Mouse (Mus musculus) embryo, embryonic 11.5 days (tissue): ENCODE data around the gene Lipi.

Experiments
- DNase-seq: peaks from one replicate; pipeline ENCODE4 v3.0.0-alpha.2; 2012; ENCODE audit warnings: low read depth, low spot score

Lipi gene

GRCm38 (mm10) chr16:75585961-75586360 lies at the start of gene Lipi:
Lipi (minus strand) TSS chr16:75586061.
- DNase-seq, result no peak

GRCm38 (mm10) chr16:75627862-75628261 lies 42.0 kb upstream of the Lipi start:
- no peak for DNase-seq

- DNase-seq, result peak; percentile 54
Measured at GRCm38 (mm10) chr16:75617651-75618349, 31.9 kb upstream of the Lipi start.

GRCm38 (mm10) chr16:75612561-75612960 lies 26.7 kb upstream of the Lipi start:
- no peak for DNase-seq

- no peak for DNase-seq
Measured at GRCm38 (mm10) chr16:75606415-75606814, 20.6 kb upstream of the Lipi start.

GRCm38 (mm10) chr16:75593501-75594183 lies 7.8 kb upstream of the Lipi start:
- no peak for DNase-seq

GRCm38 (mm10) chr16:75592671-75593500 lies 7.0 kb upstream of the Lipi start, which contains the start of gene Rbm11:
Rbm11 (plus strand) TSS chr16:75592844.
- DNase-seq, result peak; percentile 64

- no peak for DNase-seq
Measured at GRCm38 (mm10) chr16:75586466-75586865, 605 bp upstream of the Lipi start.

GRCm38 (mm10) chr16:75582279-75582678 lies 3.6 kb downstream of the Lipi start:
- no peak for DNase-seq

GRCm38 (mm10) chr16:75562910-75563309 lies 23.0 kb downstream of the Lipi start:
- DNase-seq, result no peak

GRCm38 (mm10) chr16:75545310-75545709 lies 40.6 kb downstream of the Lipi start:
- DNase-seq, result no peak

GRCm38 (mm10) chr16:75537784-75538565 lies 47.9 kb downstream of the Lipi start:
- no peak for DNase-seq

GRCm38 (mm10) chr16:75531705-75532104 lies 54.2 kb downstream of the Lipi start:
- DNase-seq, result peak; percentile 3

- no peak for DNase-seq
Measured at GRCm38 (mm10) chr16:75496568-75496967, 89.3 kb downstream of the Lipi start.
